Mouse (Mus musculus) embryo, embryonic 10 days (tissue): Measurements from ENCODE around the gene Otp.
A peak's percentile ranks its signal among the peaks of the same experiment; 100 is the strongest.

ENCODE experiments used
- DNase-seq: peaks from one replicate; pipeline ENCODE4 v3.0.0-alpha.2; 2015; ENCODE audit warnings: low spot score

Otp gene

DNA sequence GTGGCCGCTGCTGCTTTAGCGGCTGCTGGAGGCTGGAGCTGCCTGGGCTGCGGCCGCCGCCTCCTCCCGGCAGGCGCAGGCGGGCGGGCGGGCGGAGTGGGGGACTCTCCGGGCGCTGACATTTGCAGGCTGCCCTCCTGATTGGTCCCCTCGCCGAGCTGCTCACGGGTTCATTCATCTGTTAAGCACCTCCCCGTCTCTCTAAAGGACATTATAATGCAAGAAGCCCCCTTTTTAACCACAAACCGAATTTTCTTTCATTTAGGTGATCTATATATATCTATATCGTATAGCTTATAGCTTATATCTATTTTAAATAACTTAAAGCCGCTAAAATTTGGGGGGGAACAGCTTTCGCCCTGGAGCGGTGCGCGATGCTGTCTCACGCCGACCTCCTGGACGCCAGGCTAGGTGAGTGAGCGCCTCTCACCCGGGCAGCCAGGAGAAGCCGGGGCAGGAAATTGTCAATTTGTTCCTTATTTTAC, at the start of gene Otp:
Otp (plus strand) TSS at position 207 of the 485 bp plus-strand sequence.
- DNase-seq, result peak; percentile 72

DNA sequence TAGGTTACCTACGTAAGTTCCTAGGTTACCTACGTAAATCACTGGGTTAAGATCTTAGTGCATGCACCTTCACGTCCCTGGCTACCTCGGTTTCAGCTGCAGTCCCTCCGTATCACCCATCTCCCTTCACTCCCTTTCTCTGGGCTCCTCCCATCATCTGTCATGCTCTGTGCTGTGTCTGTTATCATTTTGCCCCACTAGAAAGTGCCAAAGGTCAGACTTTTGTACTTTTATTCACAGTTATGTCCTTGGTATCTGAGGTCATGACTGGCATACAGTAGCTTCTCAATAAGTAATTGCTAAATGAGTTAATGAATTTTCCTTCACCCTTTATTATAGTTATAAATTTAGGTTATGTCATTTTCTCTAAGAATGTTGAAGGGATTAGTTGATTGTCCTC, 49.0 kb upstream of the Otp start:
- no peak for DNase-seq

DNA sequence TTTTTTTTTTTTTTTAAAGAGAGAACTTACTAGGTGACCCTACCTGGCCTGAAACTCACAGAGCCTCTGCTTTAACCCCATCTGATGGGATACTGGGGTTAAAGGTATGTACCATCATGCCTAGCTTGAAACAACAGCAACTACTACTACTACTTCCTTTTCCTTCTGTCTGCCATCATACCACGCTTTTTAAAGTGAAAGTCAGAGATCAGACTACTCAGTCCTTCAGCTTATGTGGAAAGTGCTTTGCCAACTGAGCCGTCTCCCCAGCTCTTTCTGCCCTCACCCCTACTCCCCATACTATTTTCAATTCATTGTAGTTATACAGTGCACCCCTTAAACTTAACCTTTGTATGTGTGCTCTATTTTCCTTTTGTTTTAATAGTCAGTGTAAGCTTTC, 48.4 kb upstream of the Otp start:
- DNase-seq, result no peak

DNA sequence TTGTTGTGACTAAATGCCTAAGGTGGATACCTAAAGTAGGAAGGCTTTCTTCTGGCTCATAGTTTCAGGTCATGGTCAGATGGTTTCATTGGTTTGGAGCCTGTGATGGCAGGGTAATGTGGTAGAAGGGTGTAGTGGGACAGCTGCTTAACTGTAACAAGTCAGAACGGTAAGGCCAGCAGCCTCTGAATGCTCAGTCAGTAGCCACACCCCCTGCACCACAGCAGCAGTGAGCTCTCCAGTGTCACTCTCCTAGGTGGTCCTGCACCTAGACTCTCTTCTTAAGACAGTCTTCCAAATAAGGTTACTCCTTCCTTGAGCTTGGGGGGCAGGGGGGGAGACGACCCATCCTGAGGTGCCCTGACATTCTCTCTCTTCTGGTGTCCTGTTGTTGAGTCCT, 47.6 kb upstream of the Otp start:
- peak; percentile 20 for DNase-seq

DNA sequence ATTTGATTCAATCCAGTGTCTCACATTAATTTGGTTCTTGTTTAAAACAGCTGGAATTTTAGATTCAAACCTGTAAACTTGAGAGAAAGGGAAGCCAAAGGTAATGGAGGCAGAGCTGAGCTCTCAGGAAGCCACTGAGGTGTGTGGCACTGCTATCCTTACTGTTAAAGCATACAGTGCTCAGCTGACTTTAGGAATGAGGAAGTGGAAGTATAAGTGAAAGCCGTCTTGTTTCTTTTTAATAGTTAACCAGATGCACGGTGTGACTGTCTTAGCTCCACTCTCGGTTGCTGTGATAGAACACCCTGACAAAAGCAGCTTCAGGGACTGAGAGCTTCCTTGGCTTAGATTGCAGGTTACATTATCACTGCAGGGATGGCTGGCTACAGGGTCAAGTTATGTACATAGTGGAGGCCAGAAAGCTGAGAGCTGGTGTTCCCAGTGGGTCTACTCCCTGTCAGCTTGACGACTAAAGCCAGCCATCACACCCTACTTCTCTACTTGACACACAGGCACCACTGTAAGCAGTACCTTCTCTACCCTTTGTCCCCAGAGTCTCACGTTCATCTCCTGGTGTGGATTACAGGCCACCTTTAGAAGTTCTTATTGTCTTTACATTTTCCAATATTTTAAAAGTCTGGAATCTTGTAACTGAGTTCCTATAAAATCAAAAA, 37.2 kb upstream of the Otp start:
- DNase-seq, result no peak

DNA sequence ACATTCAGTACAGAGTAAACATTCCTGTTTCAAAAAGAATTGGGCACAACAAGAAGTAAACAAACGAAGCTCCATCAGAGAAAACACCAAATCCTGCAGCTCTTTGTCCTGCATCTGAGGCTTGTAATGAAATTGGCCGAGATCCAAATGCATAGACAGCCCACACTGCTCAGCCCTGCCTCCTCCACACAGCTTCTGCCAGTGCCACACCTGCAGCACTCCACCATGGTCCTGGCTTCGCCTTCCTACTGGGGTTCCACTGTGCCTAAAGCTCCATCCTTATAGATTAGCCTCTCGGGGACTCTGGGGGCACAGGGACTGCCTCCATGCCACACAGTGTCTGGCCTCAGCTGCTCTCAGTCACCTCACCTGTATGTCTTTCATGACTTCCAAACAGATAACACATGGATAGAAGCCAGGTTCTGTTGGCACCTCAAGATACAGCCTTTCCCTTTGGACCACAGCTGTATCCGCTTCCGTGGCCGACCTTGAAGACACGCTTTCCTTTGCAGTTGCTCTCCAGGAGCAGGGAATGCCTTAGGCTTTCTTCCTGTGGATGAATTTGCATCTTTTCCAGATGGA, 36.6 kb upstream of the Otp start:
- DNase-seq, result no peak

DNA sequence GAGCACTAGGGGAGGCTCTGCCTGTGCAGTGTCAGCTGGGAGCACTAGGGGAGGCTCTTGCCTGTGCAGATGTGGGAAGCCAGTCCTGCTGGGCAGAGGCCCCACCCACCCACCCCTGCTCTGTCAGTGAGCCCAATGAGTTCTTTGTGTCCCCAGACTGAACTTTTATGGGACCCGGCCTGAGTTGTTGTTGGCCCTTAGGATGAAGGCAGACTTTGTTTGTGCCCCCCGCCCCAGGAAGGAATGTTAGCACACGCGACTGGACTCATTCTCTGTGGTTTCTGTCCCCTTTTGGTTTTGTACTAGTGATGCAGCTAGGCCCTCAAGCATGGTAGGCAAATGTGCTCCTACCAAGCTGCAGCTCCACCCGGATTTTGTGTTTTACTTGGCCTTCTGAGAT, 32.2 kb upstream of the Otp start:
- no peak for DNase-seq

DNA sequence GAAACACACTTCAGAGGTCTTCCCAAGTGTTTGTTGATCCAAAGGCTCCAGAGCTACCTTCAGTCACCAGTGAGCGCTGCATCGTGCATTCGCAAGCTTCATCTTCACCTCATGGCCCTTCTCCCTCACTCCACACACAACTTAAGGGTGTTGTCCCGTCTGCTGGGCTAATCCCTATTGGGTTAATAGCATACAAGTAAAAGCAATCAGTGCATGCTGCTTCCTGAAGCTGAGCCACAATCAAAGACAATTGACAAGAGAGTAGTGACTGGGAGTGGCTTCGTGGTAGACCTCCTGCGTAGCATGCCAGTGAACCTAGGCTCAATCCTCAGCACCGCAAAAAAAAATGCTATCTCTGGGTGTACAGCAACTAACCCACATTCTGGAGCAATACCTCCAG, 27.5 kb upstream of the Otp start:
- no peak for DNase-seq

DNA sequence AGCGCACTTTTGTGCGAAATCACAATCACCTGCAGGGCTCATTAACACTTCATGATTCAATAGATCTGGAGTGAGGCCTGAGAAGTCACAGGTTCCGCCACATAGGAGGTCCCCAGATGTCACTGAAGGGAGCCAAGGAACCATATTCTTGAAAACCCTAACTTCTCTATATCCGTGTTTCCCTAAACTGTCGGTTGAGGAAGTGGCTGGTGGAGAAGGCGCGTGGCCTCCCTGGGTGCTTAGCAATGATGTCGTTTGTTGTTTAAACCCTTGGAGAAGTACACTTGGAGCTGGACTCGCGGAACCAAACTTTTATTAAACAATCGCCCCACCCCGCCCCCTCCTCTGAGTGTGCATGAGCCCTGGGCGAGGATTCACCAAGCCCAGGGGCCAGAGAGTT, 26.1 kb upstream of the Otp start:
- no peak for DNase-seq

DNA sequence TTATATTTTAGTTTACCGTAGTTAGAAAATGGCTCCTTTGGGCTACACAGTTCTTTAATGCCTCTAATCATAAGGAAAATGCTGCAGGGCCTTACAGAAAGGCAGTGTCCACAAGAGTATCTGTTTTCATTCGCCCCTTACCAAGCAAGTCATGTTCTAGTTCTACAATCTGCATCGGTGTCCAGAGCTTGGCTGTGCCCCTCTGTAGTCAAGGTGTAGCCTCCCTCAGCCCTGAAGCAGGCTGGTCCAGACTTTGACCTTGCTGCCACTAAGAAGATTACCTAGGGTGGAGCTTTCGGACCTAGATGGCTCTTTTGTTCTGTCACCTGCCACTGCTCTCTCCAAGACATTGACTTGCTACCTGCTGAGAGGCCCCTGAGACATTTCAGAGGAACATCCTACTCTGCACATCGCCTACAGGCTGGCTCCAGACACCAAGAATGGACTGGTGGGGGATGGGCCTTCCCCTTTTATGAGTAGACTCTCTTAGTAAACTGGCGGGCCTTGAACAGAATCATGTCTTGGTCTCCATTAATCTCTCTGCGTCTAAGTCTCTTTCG, 17.3 kb upstream of the Otp start:
- no peak for DNase-seq

DNA sequence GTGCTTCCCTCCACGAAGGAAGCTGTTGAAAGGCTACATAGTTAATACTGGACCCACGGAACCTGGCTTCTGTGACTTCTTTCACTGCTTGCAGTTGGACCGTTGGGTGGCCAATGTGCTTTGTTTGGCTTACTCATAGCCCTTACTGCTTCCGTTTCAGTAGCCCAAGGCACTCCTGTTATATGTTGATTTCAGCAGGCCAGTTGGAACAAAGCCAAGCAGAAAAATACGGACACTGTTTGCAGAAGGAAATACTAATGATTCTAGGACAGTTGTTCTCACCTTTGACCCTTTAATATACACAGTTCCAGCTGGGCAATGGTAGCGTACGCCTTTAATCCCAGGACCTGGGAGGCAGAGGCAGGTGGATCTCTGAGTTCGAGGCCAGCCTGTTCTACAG, 16.1 kb upstream of the Otp start:
- DNase-seq, result no peak

DNA sequence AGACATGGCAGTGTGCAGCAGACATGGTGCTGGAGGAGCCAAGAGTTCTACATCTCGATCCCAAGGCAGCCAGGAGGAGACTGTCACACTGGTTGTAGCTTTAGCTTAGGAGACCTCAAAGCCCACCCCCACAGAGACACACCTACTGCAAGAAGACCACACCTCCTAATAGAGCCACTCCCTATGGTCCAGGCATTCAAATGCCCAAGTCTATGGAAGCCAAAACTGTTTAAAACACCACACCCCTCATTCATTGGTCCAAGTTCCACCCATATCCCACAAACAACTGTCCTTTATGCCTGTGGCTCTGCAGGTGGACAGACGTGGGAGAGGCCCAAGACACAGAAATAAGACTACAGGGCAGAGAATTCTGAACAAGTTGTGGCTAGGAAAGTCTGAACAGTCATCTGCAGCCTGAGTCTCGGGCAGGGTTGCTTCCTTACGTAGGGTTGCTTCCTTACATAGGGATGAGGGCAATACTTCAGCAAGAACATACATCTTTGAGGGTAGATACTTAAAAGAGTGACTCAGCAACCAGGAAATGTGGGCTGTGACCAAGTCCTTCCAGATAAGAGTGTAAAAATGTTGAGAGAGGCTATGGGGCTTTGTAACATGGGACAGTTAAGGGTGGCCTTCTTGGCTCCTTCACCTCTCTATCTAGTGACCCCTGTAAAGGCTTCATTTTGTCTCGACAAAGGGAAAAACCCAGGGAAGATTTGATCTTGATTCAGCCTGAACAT, 12.7 kb upstream of the Otp start:
- no peak for DNase-seq

DNA sequence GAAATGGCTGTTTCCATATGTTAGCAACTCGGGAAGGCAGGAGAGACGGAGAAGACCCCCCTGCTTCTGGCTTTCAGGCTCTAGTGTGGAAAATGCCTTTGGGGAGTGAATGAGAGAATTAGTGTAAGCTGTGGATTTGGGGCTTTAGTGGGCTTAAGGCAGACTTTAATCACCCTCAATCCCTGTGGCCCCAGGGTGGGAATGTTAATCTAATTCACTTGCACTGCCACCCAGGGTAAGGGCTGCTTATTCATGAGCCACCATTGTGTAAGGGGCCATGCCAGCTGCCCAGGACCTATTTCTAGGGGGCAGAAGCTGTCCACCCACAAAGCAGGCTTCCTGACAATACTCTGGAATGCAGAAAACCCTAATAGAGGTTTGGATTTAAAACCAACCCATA, 8.5 kb upstream of the Otp start:
- no peak for DNase-seq

DNA sequence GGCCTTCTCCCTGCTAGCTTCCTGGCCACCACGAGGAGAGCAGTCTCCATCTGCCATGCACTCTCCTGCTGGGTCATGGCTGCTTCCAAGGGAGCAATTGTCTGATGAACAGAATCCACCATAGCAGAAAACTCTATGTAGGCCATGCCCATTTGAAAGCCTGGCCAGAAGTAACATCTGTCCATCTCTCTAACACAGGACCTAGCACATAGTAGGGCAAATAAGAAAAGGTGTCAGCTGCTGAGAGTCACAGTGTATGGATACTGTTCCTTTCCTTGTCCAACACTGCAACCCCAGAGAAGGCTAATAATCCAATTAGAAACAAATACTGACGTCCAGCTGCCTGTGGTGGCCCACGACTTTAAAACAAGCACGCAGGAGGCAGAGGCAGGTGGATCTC, 7.6 kb upstream of the Otp start:
- no peak for DNase-seq

DNA sequence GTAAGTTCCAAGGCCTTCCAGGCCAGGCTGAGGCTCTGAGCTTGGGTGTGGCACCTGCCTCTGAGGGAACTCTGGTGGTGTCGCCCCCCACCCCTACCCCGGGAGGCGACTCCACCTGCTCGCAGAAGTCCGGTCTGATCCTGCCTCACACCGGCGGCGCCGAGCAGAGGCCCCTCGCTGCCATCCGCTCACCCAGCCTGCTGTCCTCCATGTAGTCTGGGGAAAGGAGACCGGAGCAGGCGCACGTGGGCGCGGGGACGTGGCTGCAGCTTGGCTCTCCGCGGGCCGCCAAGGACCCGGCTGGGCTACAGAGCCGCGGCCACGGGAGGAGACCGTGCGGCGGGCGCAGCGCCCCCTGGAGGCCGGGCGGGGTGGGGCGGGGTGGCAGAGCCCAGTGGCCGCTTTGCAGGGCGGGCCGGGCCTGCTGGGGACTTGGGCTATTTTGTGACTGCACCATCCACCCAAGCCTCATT, 6.9 kb upstream of the Otp start:
- peak; percentile 57 for DNase-seq

DNA sequence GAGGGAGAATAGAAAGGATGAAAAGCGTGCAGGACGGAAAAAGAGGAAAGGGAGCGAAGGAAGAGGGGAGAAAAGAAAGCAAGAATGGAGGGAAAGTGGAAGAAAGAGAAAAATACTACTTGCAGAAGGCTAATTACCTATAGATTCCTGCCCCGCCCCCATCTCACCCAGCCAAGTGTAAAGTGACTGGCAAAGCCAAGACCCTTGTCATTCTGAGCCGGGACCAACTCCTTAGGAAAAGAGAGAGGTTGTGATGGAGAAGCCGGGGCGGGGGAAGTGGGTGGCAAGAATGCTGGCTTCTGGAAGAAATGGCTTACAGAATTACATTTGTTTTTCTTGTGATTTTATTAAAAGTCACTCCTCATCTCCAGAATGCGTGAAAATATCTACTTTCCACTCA, 5.9 kb upstream of the Otp start:
- no peak for DNase-seq

DNA sequence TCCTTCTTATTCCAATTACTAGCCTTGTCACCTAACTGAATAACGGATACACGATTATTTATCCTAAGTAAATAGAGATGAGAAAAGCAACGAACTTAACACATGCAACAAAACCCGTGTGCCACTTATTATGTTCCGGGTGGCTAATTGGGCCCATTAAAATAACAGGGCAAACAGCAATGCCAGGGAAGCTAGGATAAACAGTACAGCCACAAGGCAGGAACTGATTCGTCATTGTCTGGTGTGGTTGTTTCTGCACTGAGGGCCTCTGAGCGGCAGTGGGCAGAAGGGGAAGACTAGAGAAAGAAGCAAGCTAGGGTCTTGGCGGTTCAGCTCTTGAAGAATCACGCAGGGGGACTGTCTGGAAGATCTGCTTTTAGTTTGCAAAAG, 5.3 kb upstream of the Otp start:
- no peak for DNase-seq

DNA sequence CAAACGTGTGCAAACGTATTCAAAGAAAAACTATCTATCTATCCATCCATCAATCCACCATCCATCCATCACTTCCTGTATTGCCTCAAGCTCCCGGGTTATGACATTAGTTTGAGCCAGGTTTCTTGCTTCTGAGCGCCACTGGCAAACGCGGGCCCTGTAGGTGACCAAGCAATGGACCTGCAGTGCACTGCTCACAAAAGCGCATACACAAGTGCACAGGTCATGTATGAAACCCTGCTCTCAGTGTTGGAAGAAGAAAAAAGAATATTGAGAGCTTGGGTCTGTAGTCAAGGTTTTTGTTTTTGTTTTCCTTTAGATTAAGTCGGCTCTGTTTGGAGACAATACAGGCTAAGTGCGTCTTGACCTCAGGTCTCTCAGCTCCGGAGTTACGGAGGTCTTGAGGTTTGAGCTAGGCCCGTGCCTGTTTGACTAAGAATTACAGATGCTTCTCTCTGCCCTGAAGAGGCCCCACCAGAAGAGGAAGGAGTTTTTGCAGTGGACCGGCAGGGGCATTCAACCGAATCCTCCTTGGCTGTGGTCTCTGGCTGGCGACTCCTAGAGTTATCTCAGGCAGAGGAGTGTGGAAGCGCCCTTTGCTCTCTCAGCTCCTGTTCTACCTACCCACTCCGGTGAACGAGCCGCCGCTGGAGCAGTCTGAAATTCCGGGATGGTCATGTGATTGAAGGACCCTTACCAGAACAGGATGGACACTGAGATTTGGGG, 4.8 kb upstream of the Otp start:
- peak; percentile 36 for DNase-seq

DNA sequence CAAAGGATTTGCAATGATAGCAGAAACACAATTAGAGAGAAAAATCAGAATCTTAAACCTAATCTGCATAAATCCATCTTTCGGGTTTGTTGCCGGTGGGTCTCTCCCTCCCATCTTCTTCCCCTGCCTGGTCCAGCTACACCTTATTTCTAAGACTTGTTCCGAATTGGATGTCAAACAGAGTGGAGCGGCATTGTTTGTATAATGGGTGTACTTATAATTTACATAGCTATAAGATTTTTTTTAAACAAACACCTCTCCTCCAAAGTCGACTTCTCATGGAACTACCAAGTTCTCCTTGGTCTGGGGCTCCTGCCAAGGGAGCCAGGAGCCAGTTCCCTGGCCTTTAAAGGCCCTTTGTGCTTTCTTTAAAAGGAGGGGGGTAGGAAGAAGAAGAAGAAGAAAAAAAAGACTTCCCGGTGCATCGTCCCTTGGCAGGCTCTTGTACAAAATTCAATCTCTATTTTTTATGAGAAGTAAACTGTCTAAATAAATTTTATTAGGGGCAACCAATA, 3.5 kb upstream of the Otp start:
- DNase-seq, result no peak

DNA sequence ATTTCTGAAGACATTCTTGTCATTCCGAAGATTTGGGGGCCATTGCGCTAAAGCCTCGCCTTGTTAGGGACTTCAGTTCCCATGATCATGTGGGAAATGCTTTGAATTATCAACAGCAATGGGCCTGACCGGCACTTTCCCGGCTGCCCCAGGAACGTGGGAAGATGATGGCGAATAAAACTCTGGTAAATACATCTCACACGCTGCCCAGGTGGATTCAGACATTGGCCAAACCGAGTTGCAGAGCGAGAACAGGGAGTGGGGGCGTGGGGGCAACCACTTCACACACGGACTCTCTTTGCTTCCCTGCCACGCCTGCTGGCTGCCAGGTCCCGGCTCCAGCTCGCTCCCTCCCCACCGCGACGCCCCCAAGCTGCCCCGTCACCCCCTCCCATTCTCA, 3.0 kb upstream of the Otp start:
- DNase-seq, result peak; percentile 42

DNA sequence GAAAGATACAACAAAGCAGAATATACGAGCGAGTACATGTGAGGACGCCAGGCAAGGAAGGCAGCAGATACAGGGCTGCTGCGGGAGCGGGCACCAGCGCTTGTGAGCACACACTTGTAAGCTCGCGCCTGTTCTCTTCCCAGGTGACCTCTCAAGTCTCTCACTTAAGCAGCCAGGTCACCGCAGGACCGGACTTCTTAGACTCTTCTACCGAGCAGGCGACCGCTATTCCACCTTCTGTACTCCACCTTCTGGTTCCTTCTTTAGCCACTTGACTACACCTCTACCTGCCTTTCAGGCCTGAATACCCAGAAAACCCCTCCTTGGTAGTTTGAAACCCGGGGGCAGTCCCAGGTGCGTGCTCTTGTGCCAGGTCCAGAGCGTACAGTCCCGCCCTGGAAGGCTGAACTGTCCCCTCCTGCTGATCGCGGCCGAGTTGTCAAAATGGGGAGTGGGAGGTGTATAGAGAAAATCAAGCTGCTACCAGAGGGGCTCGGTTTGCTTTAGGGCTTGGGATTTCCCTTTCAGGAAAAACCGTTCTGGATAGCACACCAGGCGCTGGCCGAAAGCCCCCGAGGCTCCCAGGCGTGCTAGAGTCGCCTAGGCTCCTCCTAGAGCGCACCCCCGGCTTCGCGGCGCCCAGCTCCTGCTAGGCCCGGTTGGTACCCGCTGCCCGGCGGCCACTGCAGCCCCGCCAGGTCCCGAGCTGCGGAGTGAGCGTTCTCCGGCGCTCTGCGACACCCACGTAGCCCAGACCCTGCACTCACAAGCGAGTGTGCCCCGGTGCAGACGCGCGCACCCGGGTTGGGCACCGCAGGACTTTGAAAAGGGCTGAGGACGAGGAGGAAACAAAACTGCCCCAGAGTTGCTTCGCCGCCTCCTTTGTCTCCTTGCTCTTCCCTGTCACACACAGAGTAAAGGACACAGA, 2.0 kb upstream of the Otp start:
- peak; percentile 50 for DNase-seq
